Mouse (Mus musculus) brain, embryonic 18.5 days (tissue): ENCODE results near the gene Akr1cl.

ENCODE experiments used
- DNase-seq: peaks from one replicate; pipeline ENCODE4 v3.0.0-alpha.2; 2012; ENCODE audit warnings: low read depth, low spot score

Gene Akr1cl

DNA sequence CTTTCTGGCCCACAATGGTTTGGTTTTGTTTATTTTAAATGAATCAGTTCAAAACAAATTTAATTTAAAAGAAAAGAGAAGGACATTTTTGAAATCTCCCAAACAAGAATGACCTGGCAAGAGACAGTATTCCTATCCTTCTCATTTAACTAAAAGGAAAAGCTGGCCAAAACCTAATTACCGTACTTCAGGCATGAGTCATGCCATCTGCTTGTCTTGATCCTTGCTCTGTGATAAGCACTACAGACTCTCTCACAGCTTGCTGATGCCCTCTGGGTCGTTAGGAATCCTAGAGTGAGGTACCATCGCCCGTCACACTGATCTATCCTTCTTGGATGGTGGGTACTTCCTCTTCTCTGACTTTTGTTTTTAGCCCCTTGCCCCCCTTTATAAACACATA is 39.4 kb downstream of the Akr1cl start:
- DNase-seq, result no peak

DNA sequence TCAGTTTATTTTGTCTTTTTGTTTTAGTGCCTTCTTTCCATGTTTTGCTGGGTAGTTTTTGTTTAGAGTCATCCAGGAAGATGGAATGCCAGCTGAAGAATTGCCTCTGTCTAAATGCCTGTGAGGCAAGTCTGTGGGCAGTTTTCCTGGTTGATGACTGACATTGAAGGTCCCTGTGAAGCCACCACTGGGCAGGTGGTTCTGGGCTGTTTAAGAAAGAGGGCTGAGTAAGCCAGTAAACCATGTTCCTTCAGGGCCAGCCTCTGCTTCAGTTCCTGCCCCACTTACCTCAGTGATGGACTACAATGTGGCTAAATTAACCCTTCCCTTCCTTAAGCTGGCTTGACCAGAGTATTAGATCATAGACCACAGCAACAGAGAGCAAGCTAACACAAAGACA is 44.4 kb downstream of the Akr1cl start:
- no peak for DNase-seq

- DNase-seq, result no peak
Measured at GRCm38 (mm10) chr1:64986120-64986519, 46.4 kb downstream of the Akr1cl start.

DNA sequence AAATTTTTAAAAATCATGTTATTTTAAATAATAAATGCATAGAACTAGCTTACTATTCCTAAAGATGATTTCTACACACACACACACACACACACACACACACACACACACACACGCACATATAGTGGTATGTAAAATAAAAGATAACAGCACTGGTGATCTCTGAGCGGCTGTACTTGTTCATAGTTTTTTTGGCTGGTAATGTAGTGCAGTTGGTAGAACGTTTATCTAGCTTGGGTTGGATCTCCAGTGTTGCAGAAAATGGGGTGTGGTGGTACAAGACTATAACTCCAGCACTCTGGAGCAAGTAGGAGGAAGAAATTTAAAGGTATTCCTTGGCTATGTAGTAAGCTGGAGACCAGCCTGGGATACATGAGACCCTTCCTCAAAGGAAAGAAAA is 49.3 kb downstream of the Akr1cl start:
- no peak for DNase-seq

DNA sequence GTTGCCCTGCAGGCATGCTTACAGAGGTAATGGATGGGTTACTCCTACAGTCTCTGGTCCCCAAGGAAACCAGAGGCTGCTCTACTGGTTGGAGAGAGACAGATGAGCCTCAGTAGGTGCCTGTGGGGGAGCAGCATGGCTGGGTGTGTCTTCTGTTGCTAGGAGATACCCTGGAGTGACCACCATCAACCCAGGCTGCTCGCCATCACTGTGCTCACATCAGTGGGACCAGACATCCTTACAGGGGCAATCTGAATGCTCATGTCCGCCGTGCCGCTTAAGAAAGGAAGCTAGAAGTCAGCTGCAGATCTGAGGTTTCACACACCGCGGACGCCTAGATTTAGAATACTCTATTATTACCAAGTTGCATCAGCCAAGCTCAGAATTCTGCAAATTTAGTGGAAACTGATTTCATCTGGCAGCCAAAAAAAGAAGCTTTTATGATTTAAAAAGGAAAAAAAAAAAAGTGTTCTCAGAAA is 54.2 kb downstream of the Akr1cl start:
- no peak for DNase-seq

DNA sequence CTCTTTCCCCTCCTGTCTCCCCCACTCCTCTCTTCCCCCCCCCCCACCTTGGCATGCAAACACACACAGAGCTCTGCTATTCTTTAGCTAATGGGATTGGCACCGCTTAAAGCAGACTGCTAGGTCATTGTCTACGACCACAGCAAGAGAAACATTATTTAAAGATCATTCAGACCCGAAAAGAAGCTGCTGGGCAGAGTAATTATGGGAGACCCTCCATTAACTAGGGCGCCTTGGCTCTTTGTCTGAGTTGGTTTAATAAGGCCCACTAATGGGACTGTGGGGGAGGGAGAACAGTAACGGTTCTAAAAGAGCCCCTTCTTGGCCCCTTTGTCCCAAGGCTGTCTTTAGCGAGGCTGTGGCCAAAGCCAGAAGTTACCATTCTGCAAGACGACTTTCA is 57.2 kb downstream of the Akr1cl start:
- DNase-seq, result no peak

- DNase-seq, result no peak
Measured at GRCm38 (mm10) chr1:64970685-64971084, 61.9 kb downstream of the Akr1cl start.
